Comparison of ENCODE assay signal across 9 mouse cellular contexts in the genomic region with DNA sequence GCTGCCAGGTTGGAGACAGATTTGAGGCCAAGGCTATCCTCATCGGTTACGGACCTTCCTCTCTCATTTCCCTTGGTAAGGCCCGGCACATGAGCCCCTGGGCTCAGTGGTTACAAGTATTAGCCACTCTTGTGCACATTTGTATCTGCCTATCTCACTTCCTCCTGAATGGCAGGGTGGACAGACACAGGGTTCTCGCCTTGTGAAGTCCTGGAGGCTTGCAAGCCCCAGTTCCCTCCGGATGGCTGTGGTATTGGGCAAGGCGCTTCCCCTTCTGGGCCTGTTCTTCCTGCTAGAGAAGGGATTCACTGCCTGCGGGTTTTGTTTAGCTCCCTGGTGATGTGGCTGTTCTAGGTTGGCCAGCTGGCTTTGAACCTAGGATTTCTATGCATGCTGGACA. TPM values are rescaled to one million over a fixed set of nuclear protein-coding genes. Genes with fewer than 3 reads are reported as not detected.
DNase-seq lines count a peak whose midpoint lies in the region; ATAC-seq and TF ChIP-seq lines count a peak whose summit lies in the region.
"Had no signal": no experiment of that assay in that cellular context is flagged by ENCODE, and none has a peak within 500 bp of the region (broad histone marks: within the 10 kb centered on the region; RNA-seq: fewer than 3 reads in every experiment).

No protein-coding gene starts in this region.

- TF ChIP-seq POLR2A in liver, adult 2 months (IDR thresholded peaks at IDR 0.05; ENCODE audit: extremely low read depth, insufficient read depth, low read length), result no peak

- 82% methylated on average over 7 of the region's 7 CpGs for WGBS in neural tube, embryonic 13.5 days
- WGBS in neural tube, embryonic 15.5 days, result 83% methylated on average over 7 of the region's 7 CpGs
- WGBS in liver, adult 2 months, result 61% methylated on average over 7 of the region's 7 CpGs
- WGBS in stomach, postnatal 0 days, result 76% methylated on average over 7 of the region's 7 CpGs

- DNase-seq in gastrocnemius, postnatal 10 days, result peak; percentile 27
- DNase-seq in gastrocnemius, adult 8-10 months (ENCODE audit: low spot score in 2 of 2), result no peak
- DNase-seq in liver, adult 2 months (ENCODE audit: extremely low read depth, low read depth, low spot score), result peak; percentile 47
- DNase-seq in stomach, postnatal 0 days (ENCODE audit: low spot score), result no peak
- no peak for DNase-seq in embryo, embryonic 9.5 days (ENCODE audit: extremely low spot score)
- DNase-seq in frontal cortex, postnatal 14 days (ENCODE audit: low spot score in 2 of 2), result no peak

- H3K79me2 ChIP-seq in liver, adult 2 months (ENCODE audit: control insufficient read depth, insufficient read depth, low read length), result peaks cover 42% of the 10 kb centered on the region; the same call in 1 of the 2 replicates

- no peak overlapping the region for H3K4me3 ChIP-seq in neural tube, embryonic 13.5 days
- H3K4me3 ChIP-seq in neural tube, embryonic 15.5 days (replicated peaks), result no peak overlapping the region
- H3K4me3 ChIP-seq in liver, adult 2 months (ENCODE audit: insufficient read depth, low read depth, low read length), result no peak overlapping the region
- H3K4me3 ChIP-seq in stomach, postnatal 0 days (ENCODE audit: low read depth, low read length), result no peak overlapping the region

- TF ChIP-seq CTCF in liver, adult 2 months (IDR thresholded peaks at IDR 0.05; ENCODE audit: low read depth, low read length), result no peak
- TF ChIP-seq CTCF in stomach, postnatal 0 days (IDR thresholded peaks at IDR 0.05; ENCODE audit: low read depth), result no peak

- ATAC-seq in neural tube, embryonic 13.5 days (ENCODE audit: low read depth), result no peak
- ATAC-seq in neural tube, embryonic 15.5 days (ENCODE audit: low FRiP score), result no peak
- ATAC-seq in stomach, postnatal 0 days (ENCODE audit: low FRiP score, low TSS enrichment), result no peak

- peaks cover 68% of the 10 kb centered on the region for H3K4me1 ChIP-seq in neural tube, embryonic 13.5 days (replicated peaks)
- peaks cover 46% of the 10 kb centered on the region for H3K4me1 ChIP-seq in neural tube, embryonic 15.5 days
- peaks cover 34% of the 10 kb centered on the region for H3K4me1 ChIP-seq in liver, adult 2 months (ENCODE audit: control insufficient read depth, insufficient read depth, low read length)
- H3K4me1 ChIP-seq in stomach, postnatal 0 days (replicated peaks; ENCODE audit: control insufficient read depth, insufficient read depth), result no peaks in the 10 kb centered on the region; the same call in 1 of the 2 replicates

- H3K9me3 ChIP-seq in neural tube, embryonic 13.5 days, result no peaks in the 10 kb centered on the region
- H3K9me3 ChIP-seq in neural tube, embryonic 15.5 days (replicated peaks), result no peaks in the 10 kb centered on the region
- H3K9me3 ChIP-seq in stomach, postnatal 0 days (ENCODE audit: control insufficient read depth, low read length), result no peaks in the 10 kb centered on the region

- H3K36me3 ChIP-seq in neural tube, embryonic 13.5 days, result no peaks in the 10 kb centered on the region
- no peaks in the 10 kb centered on the region for H3K36me3 ChIP-seq in neural tube, embryonic 15.5 days
- no peaks in the 10 kb centered on the region for H3K36me3 ChIP-seq in liver, adult 2 months (ENCODE audit: control insufficient read depth, insufficient read depth, low read length)
- H3K36me3 ChIP-seq in stomach, postnatal 0 days (ENCODE audit: control insufficient read depth, insufficient read depth, low read length), result no peaks in the 10 kb centered on the region

- no peaks in the 10 kb centered on the region for H3K27me3 ChIP-seq in neural tube, embryonic 13.5 days
- no peaks in the 10 kb centered on the region for H3K27me3 ChIP-seq in neural tube, embryonic 15.5 days (replicated peaks)
- no peaks in the 10 kb centered on the region for H3K27me3 ChIP-seq in liver, adult 2 months (ENCODE audit: control insufficient read depth, insufficient read depth, low read length)
- H3K27me3 ChIP-seq in stomach, postnatal 0 days (ENCODE audit: control insufficient read depth, insufficient read depth, low read length), result no peaks in the 10 kb centered on the region
- H3K27me3 ChIP-seq: Patski had no signal

- no peak for TF ChIP-seq EP300 in stomach, postnatal 0 days (optimal IDR thresholded peaks at IDR 0.05)

- H3K27ac ChIP-seq in neural tube, embryonic 13.5 days (replicated peaks), result no peak overlapping the region
- H3K27ac ChIP-seq in neural tube, embryonic 15.5 days (replicated peaks), result no peak overlapping the region
- H3K27ac ChIP-seq in liver, adult 2 months (replicated peaks; ENCODE audit: insufficient read depth, low read depth, low read length), result peak overlapping the region; percentile 45
- H3K27ac ChIP-seq in stomach, postnatal 0 days (replicated peaks), result peak overlapping the region; percentile 25; the same call in 1 of the 2 replicates

- H3K9ac ChIP-seq in neural tube, embryonic 13.5 days, result peak overlapping the region; percentile 14; the same call in 1 of the 2 replicates
- H3K9ac ChIP-seq in neural tube, embryonic 15.5 days (replicated peaks), result no peak overlapping the region
- peak overlapping the region; percentile 22; the same call in 1 of the 2 replicates for H3K9ac ChIP-seq in liver, adult 2 months (ENCODE audit: low read depth, low read length)
- H3K9ac ChIP-seq in stomach, postnatal 0 days (ENCODE audit: low read length), result peak overlapping the region; percentile 43; the same call in 1 of the 2 replicates

- no peak overlapping the region for H3K4me2 ChIP-seq in neural tube, embryonic 13.5 days
- H3K4me2 ChIP-seq in neural tube, embryonic 15.5 days, result no peak overlapping the region
- H3K4me2 ChIP-seq in stomach, postnatal 0 days (replicated peaks; ENCODE audit: low read depth), result no peak overlapping the region

RNA-seq across cellular contexts. Expression of gene Tpst2, which starts 3.7 kb away (rescaled TPM):
- 10 to 100 TPM; 21.5 to 23.6 TPM for total RNA-seq in gastrocnemius, postnatal 10 days (2021)
- 10 to 100 TPM; 13.4 to 17.6 (median 16.0) TPM for total RNA-seq in gastrocnemius, adult 8-10 months (2022)
- 28.9 and 29.5 TPM in 2 replicates for polyA plus RNA-seq in neural tube, embryonic 13.5 days (2015; fragmentation: Nextera tagmentation; extraction: Ambion mirVana)
- polyA plus RNA-seq in neural tube, embryonic 15.5 days (2015; fragmentation: Nextera tagmentation; extraction: Ambion mirVana), result 31.4 and 40.2 TPM in 2 replicates
- 27.7 and 38.9 TPM in 2 replicates for total RNA-seq in liver, adult 2 months (2014; rRNA removed)
- polyA plus RNA-seq in liver, adult 2 months (2012; rRNA removed), result 30.2 and 35.7 TPM in 2 replicates
- polyA plus RNA-seq in stomach, postnatal 0 days (2015; fragmentation: Nextera tagmentation; extraction: Ambion mirVana), result 29.2 and 30.2 TPM in 2 replicates

RNA-seq across cellular contexts. Expression of gene Crybb1, which starts 24.5 kb away (rescaled TPM):
- 1 to 10 TPM; 1.4 to 1.7 TPM for total RNA-seq in gastrocnemius, postnatal 10 days (2021)
- 1 to 10 TPM; 1.2 to 2.7 (median 2.2) TPM for total RNA-seq in gastrocnemius, adult 8-10 months (2022)
- 4.5 and 7.6 TPM in 2 replicates for polyA plus RNA-seq in neural tube, embryonic 13.5 days (2015; fragmentation: Nextera tagmentation; extraction: Ambion mirVana)
- polyA plus RNA-seq in neural tube, embryonic 15.5 days (2015; fragmentation: Nextera tagmentation; extraction: Ambion mirVana), result 5.8 and 6.2 TPM in 2 replicates
- not detected in 2 replicates for total RNA-seq in liver, adult 2 months (2014; rRNA removed)
- polyA plus RNA-seq in liver, adult 2 months (2012; rRNA removed), result not detected in 2 replicates
- polyA plus RNA-seq in stomach, postnatal 0 days (2015; fragmentation: Nextera tagmentation; extraction: Ambion mirVana), result 1.7 and 2.0 TPM in 2 replicates
- polyA plus RNA-seq: Patski had no signal

RNA-seq across cellular contexts. Expression of gene Cryba4, which starts 27.8 kb away (rescaled TPM):
- total RNA-seq in gastrocnemius, postnatal 10 days (2021), result under 1 TPM; 0.33 to 0.61 TPM
- under 1 TPM in 2 of 4 experiments, not detected in 2; 0.40 to 0.58 TPM for total RNA-seq in gastrocnemius, adult 8-10 months (2022)
- polyA plus RNA-seq in neural tube, embryonic 13.5 days (2015; fragmentation: Nextera tagmentation; extraction: Ambion mirVana), result 3.4 and 4.0 TPM in 2 replicates
- polyA plus RNA-seq in neural tube, embryonic 15.5 days (2015; fragmentation: Nextera tagmentation; extraction: Ambion mirVana), result 1.7 and 2.5 TPM in 2 replicates
- total RNA-seq in liver, adult 2 months (2014; rRNA removed), result 0.27 and 0.37 TPM in 2 replicates
- polyA plus RNA-seq in liver, adult 2 months (2012; rRNA removed), result 0.17 and 0.52 TPM in 2 replicates
- 1.9 and 2.2 TPM in 2 replicates for polyA plus RNA-seq in stomach, postnatal 0 days (2015; fragmentation: Nextera tagmentation; extraction: Ambion mirVana)
- polyA plus RNA-seq: Patski had no signal

RNA-seq across cellular contexts. Expression of gene Tfip11, which starts 46.0 kb away (rescaled TPM):
- 10 to 100 TPM; 14.8 to 15.9 TPM for total RNA-seq in gastrocnemius, postnatal 10 days (2021)
- 10 to 100 TPM; 11.9 to 14.7 (median 14.2) TPM for total RNA-seq in gastrocnemius, adult 8-10 months (2022)
- polyA plus RNA-seq in neural tube, embryonic 13.5 days (2015; fragmentation: Nextera tagmentation; extraction: Ambion mirVana), result 29.7 and 34.2 TPM in 2 replicates
- polyA plus RNA-seq in neural tube, embryonic 15.5 days (2015; fragmentation: Nextera tagmentation; extraction: Ambion mirVana), result 29.7 and 31.0 TPM in 2 replicates
- total RNA-seq in liver, adult 2 months (2014; rRNA removed), result 7.7 and 9.7 TPM in 2 replicates
- 18.6 and 19.1 TPM in 2 replicates for polyA plus RNA-seq in liver, adult 2 months (2012; rRNA removed)
- polyA plus RNA-seq in stomach, postnatal 0 days (2015; fragmentation: Nextera tagmentation; extraction: Ambion mirVana), result 12.4 and 12.9 TPM in 2 replicates

Comparison
In these comparisons a context has a peak if more than half of its experiments do, and no peak if none do; other contexts are left out.
1. DNase-seq: peak in gastrocnemius, postnatal 10 days (single experiment) and liver, adult 2 months (single experiment); none in gastrocnemius, adult 8-10 months (0 of 2), stomach, postnatal 0 days (single experiment), embryo, embryonic 9.5 days (single experiment) and frontal cortex, postnatal 14 days (0 of 2).
2. H3K27ac ChIP-seq: peak in liver, adult 2 months (single experiment) and stomach, postnatal 0 days (single experiment); none in neural tube, embryonic 13.5 days (single experiment) and neural tube, embryonic 15.5 days (single experiment).